Comparison of ENCODE assay signal across 19 mouse cellular contexts in the genomic region with DNA sequence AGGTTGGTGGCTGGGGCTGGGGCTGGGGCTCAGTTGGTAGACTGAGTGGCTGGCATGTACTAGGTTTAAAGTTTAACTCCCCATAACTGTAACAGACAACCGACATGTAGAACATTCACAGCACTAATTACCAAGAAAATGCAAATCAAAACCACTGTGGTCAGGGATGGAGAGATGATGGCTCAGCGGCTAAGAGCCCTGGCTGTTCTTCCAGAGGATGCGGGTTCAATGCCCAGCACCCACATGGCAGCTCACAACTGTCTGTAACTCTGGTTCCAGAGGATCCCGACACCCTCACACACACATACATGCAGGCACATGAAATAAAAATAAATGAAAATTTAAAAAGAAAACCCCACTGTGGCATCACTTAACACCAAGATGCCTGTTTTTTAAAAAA. TPM values are rescaled to one million over a fixed set of nuclear protein-coding genes. Genes with fewer than 3 reads are reported as not detected.
DNase-seq lines count a peak whose midpoint lies in the region; ATAC-seq and TF ChIP-seq lines count a peak whose summit lies in the region.
"Had no signal": no experiment of that assay in that cellular context is flagged by ENCODE, and none has a peak within 500 bp of the region (broad histone marks: within the 10 kb centered on the region; RNA-seq: fewer than 3 reads in every experiment).

No protein-coding gene starts in this region.

- no peak for TF ChIP-seq POLR2A in cerebellum, adult 2 months (IDR thresholded peaks at IDR 0.05; ENCODE audit: borderline replicate concordance, insufficient read depth, low read length)

- no peaks in the 10 kb centered on the region for H3K9me3 ChIP-seq in heart, postnatal 0 days (replicated peaks; ENCODE audit: control insufficient read depth, low read length)
- no peaks in the 10 kb centered on the region for H3K9me3 ChIP-seq in lung, embryonic 16.5 days (ENCODE audit: control insufficient read depth, low read length)
- no peaks in the 10 kb centered on the region for H3K9me3 ChIP-seq in intestine, embryonic 16.5 days (ENCODE audit: control insufficient read depth, low read length)
- no peaks in the 10 kb centered on the region for H3K9me3 ChIP-seq in stomach, postnatal 0 days (ENCODE audit: control insufficient read depth, low read length)
- H3K9me3 ChIP-seq: forebrain, embryonic 15.5 days; hindbrain, embryonic 13.5 days had no signal

- no peak for TF ChIP-seq CTCF in heart, postnatal 0 days (IDR thresholded peaks at IDR 0.05; ENCODE audit: low read depth)
- no peak for TF ChIP-seq CTCF in stomach, postnatal 0 days (IDR thresholded peaks at IDR 0.05; ENCODE audit: low read depth)
- TF ChIP-seq CTCF in cerebellum, adult 2 months (IDR thresholded peaks at IDR 0.05; ENCODE audit: borderline replicate concordance, insufficient read depth, low read depth, low read length), result no peak

- H3K27me3 ChIP-seq in heart, postnatal 0 days (ENCODE audit: control insufficient read depth, insufficient read depth, low read length), result no peaks in the 10 kb centered on the region
- H3K27me3 ChIP-seq in lung, embryonic 16.5 days (ENCODE audit: control insufficient read depth, insufficient read depth, low read depth, low read length), result no peaks in the 10 kb centered on the region
- no peaks in the 10 kb centered on the region for H3K27me3 ChIP-seq in intestine, embryonic 16.5 days (replicated peaks; ENCODE audit: control insufficient read depth, insufficient read depth, low read length)
- no peaks in the 10 kb centered on the region for H3K27me3 ChIP-seq in stomach, postnatal 0 days (ENCODE audit: control insufficient read depth, insufficient read depth, low read length)
- H3K27me3 ChIP-seq in cerebellum, adult 2 months (ENCODE audit: control insufficient read depth, insufficient read depth, low read length), result no peaks in the 10 kb centered on the region
- H3K27me3 ChIP-seq: forebrain, embryonic 15.5 days; hindbrain, embryonic 13.5 days had no signal

- peak overlapping the region; percentile 15; the same call in 1 of the 2 replicates for H3K4me2 ChIP-seq in heart, postnatal 0 days (ENCODE audit: low read depth, low read length)
- no peak overlapping the region for H3K4me2 ChIP-seq in lung, embryonic 16.5 days (ENCODE audit: low read depth, low read length)
- H3K4me2 ChIP-seq in intestine, embryonic 16.5 days (ENCODE audit: low read depth, low read length), result no peak overlapping the region
- 0 out of 2 replicates have a peak overlapping the region, but pooled peaks have one; percentile 3 for H3K4me2 ChIP-seq in stomach, postnatal 0 days (replicated peaks; ENCODE audit: low read depth)
- H3K4me2 ChIP-seq: forebrain, embryonic 15.5 days; hindbrain, embryonic 13.5 days had no signal

- H3K27ac ChIP-seq in heart, postnatal 0 days (ENCODE audit: low read depth), result peak overlapping the region; percentile 72
- H3K27ac ChIP-seq in lung, embryonic 16.5 days (ENCODE audit: low read length), result no peak overlapping the region
- peak overlapping the region; percentile 28; the same call in 1 of the 2 replicates for H3K27ac ChIP-seq in intestine, embryonic 16.5 days (ENCODE audit: low read length)
- H3K27ac ChIP-seq in stomach, postnatal 0 days (replicated peaks), result 0 out of 2 replicates have a peak overlapping the region, but pooled peaks have one; percentile 13
- no peak overlapping the region for H3K27ac ChIP-seq in cerebellum, adult 2 months (ENCODE audit: insufficient read depth, low read length)
- H3K27ac ChIP-seq: forebrain, embryonic 15.5 days; hindbrain, embryonic 13.5 days had no signal

- no peak for ATAC-seq in heart, postnatal 0 days (ENCODE audit: insufficient read depth, low read depth)
- ATAC-seq in lung, embryonic 16.5 days (ENCODE audit: low read depth), result no peak
- ATAC-seq in intestine, embryonic 16.5 days, result no peak
- no peak for ATAC-seq in stomach, postnatal 0 days (ENCODE audit: low FRiP score, low TSS enrichment)
- ATAC-seq: forebrain, embryonic 15.5 days had no signal

- TF ChIP-seq EP300 in heart, postnatal 0 days (IDR thresholded peaks at IDR 0.05; ENCODE audit: low read depth), result no peak
- TF ChIP-seq EP300 in stomach, postnatal 0 days (optimal IDR thresholded peaks at IDR 0.05), result no peak

- no peaks in the 10 kb centered on the region for H3K36me3 ChIP-seq in heart, postnatal 0 days (replicated peaks; ENCODE audit: control insufficient read depth, insufficient read depth, low read length)
- no peaks in the 10 kb centered on the region for H3K36me3 ChIP-seq in lung, embryonic 16.5 days (ENCODE audit: control insufficient read depth, insufficient read depth, low read length)
- no peaks in the 10 kb centered on the region for H3K36me3 ChIP-seq in intestine, embryonic 16.5 days (ENCODE audit: control insufficient read depth, insufficient read depth, low read length)
- no peaks in the 10 kb centered on the region for H3K36me3 ChIP-seq in stomach, postnatal 0 days (ENCODE audit: control insufficient read depth, insufficient read depth, low read length)
- H3K36me3 ChIP-seq: forebrain, embryonic 15.5 days; hindbrain, embryonic 13.5 days had no signal

- H3K9ac ChIP-seq in heart, postnatal 0 days (replicated peaks; ENCODE audit: low read depth, low read length), result 0 out of 2 replicates have a peak overlapping the region, but pooled peaks have one; percentile 3
- H3K9ac ChIP-seq in lung, embryonic 16.5 days (ENCODE audit: low read length), result 0 out of 2 replicates have a peak overlapping the region, but pooled peaks have one; percentile 13
- no peak overlapping the region for H3K9ac ChIP-seq in intestine, embryonic 16.5 days (ENCODE audit: low read depth, low read length)
- no peak overlapping the region for H3K9ac ChIP-seq in stomach, postnatal 0 days (ENCODE audit: low read length)
- H3K9ac ChIP-seq: forebrain, embryonic 15.5 days; hindbrain, embryonic 13.5 days had no signal

- DNase-seq in heart, postnatal 0 days (ENCODE audit: low spot score), result no peak
- DNase-seq in heart, adult 11 months, result no peak
- no peak for DNase-seq in lung, adult 18-20 months
- DNase-seq in stomach, postnatal 0 days (ENCODE audit: low spot score), result no peak
- no peak for DNase-seq in cerebellum, adult 2 months
- DNase-seq: adrenal gland, postnatal 10 days; cerebellum, adult 18-20 months; left cerebral cortex, postnatal 4 days; lung, adult 2 months; right cerebral cortex, postnatal 4 days; thymus, postnatal 25 days had no signal

- 90% methylated on average over 4 of the region's 4 CpGs for WGBS in heart, postnatal 0 days
- WGBS in lung, embryonic 16.5 days, result 86% methylated on average over 4 of the region's 4 CpGs
- 83% methylated on average over 4 of the region's 4 CpGs for WGBS in intestine, embryonic 16.5 days
- WGBS in stomach, postnatal 0 days, result 86% methylated on average over 4 of the region's 4 CpGs
- 83% methylated on average over 4 of the region's 4 CpGs for WGBS in cerebellum, adult 2 months

- no peak overlapping the region for H3K4me3 ChIP-seq in heart, postnatal 0 days (ENCODE audit: low read depth, low read length)
- H3K4me3 ChIP-seq in lung, embryonic 16.5 days (ENCODE audit: low read length), result no peak overlapping the region
- no peak overlapping the region for H3K4me3 ChIP-seq in intestine, embryonic 16.5 days (ENCODE audit: low read length)
- H3K4me3 ChIP-seq in stomach, postnatal 0 days (ENCODE audit: low read depth, low read length), result no peak overlapping the region
- no peak overlapping the region for H3K4me3 ChIP-seq in cerebellum, adult 2 months (replicated peaks; ENCODE audit: insufficient read depth, low read depth, low read length)
- H3K4me3 ChIP-seq: erythroblast, embryonic 14.5 days; forebrain, embryonic 15.5 days; hindbrain, embryonic 13.5 days had no signal

- H3K4me1 ChIP-seq in heart, postnatal 0 days (ENCODE audit: control insufficient read depth, insufficient read depth), result peaks cover 26% of the 10 kb centered on the region; the same call in 1 of the 2 replicates
- H3K4me1 ChIP-seq in lung, embryonic 16.5 days (replicated peaks; ENCODE audit: control insufficient read depth, insufficient read depth, low read length), result peaks cover 34% of the 10 kb centered on the region
- peaks cover 35% of the 10 kb centered on the region for H3K4me1 ChIP-seq in intestine, embryonic 16.5 days (ENCODE audit: control insufficient read depth, insufficient read depth, low read length)
- peaks cover 3% of the 10 kb centered on the region; the same call in 1 of the 2 replicates for H3K4me1 ChIP-seq in stomach, postnatal 0 days (replicated peaks; ENCODE audit: control insufficient read depth, insufficient read depth)
- no peaks in the 10 kb centered on the region for H3K4me1 ChIP-seq in cerebellum, adult 2 months (ENCODE audit: control insufficient read depth, insufficient read depth, low read length)

RNA-seq across cellular contexts. Expression of a gene that starts 18.8 kb away (rescaled TPM):
- 19.1 and 38.6 TPM in 2 replicates for total RNA-seq in heart, postnatal 0 days (2014; rRNA removed; ENCODE audit: low replicate concordance)
- polyA plus RNA-seq in heart, postnatal 0 days (2015; fragmentation: Nextera tagmentation; extraction: Ambion mirVana), result 5.8 and 6.6 TPM in 2 replicates
- polyA plus RNA-seq in lung, embryonic 16.5 days (2015; fragmentation: Nextera tagmentation; extraction: Ambion mirVana), result 13.4 and 14.7 TPM in 2 replicates
- polyA plus RNA-seq in intestine, embryonic 16.5 days (2015; fragmentation: Nextera tagmentation; extraction: Ambion mirVana), result 12.5 and 13.5 TPM in 2 replicates
- polyA plus RNA-seq in stomach, postnatal 0 days (2015; fragmentation: Nextera tagmentation; extraction: Ambion mirVana), result 5.7 and 6.9 TPM in 2 replicates
- 1.1 and 1.4 TPM in 2 replicates for polyA plus RNA-seq in cerebellum, adult 2 months (2012; rRNA removed)
- total RNA-seq: common myeloid progenitor, adult 5-6 weeks; megakaryocyte progenitor cell, adult 5-6 weeks; MEL had no signal
- polyA plus RNA-seq: erythroblast, embryonic 14.5 days had no signal

Comparison
In these comparisons a context has a peak if more than half of its experiments do, and no peak if none do; other contexts are left out.
1. H3K27ac ChIP-seq: peak in heart, postnatal 0 days (single experiment), intestine, embryonic 16.5 days (single experiment) and stomach, postnatal 0 days (single experiment); none in lung, embryonic 16.5 days (single experiment) and cerebellum, adult 2 months (single experiment).
2. H3K4me2 ChIP-seq: peak in heart, postnatal 0 days (single experiment) and stomach, postnatal 0 days (single experiment); none in lung, embryonic 16.5 days (single experiment) and intestine, embryonic 16.5 days (single experiment).
3. H3K9ac ChIP-seq: peak in heart, postnatal 0 days (single experiment) and lung, embryonic 16.5 days (single experiment); none in intestine, embryonic 16.5 days (single experiment) and stomach, postnatal 0 days (single experiment).